Mouse (Mus musculus) intestine, embryonic 16.5 days (tissue): Measurements from ENCODE around the gene Thy1. TPM values are rescaled to one million over a fixed set of nuclear protein-coding genes. Genes with fewer than 3 reads are reported as not detected.

ENCODE experiments used
- ATAC-seq: fragments of 200-750 bp; cut with Nextera tagmentation; 2 replicates; pipeline ENCODE4 v1.8.0; 2017; ENCODE audit warnings: moderate TSS enrichment, moderate library complexity
- H3K27ac ChIP-seq: fragments of 300-500 bp; sonication (generic); 2 replicates; pipeline ENCODE4 v1.5.1; 2014; ENCODE audit warnings: mild to moderate bottlenecking, low read length
- H3K27me3 ChIP-seq: fragments of 300-500 bp; sonication (generic); replicated peaks from 2 replicates; pipeline ENCODE4 v1.6.1; 2014; ENCODE audit warnings: low read length, control low read depth, mixed read lengths; ENCODE audit not compliant: control insufficient read depth, insufficient read depth
- H3K36me3 ChIP-seq: fragments of 300-500 bp; sonication (generic); 2 replicates; pipeline ENCODE4 v1.6.1; 2014; ENCODE audit warnings: low read length, control low read depth; ENCODE audit not compliant: control insufficient read depth, insufficient read depth
- H3K4me1 ChIP-seq: fragments of 300-500 bp; sonication (generic); 2 replicates; pipeline ENCODE4 v1.6.1; 2014; ENCODE audit warnings: low read length, control low read depth, mixed read lengths; ENCODE audit not compliant: control insufficient read depth, insufficient read depth
- H3K4me2 ChIP-seq: fragments of 300-500 bp; sonication (generic); 2 replicates; pipeline ENCODE4 v1.6.1; 2014; ENCODE audit warnings: low read depth, low read length, control low read depth
- H3K4me3 ChIP-seq: fragments of 300-500 bp; sonication (generic); 2 replicates; pipeline ENCODE4 v1.5.1; 2014; ENCODE audit warnings: mild to moderate bottlenecking, low read length
- H3K9ac ChIP-seq: fragments of 300-500 bp; sonication (generic); 2 replicates; pipeline ENCODE4 v1.6.1; 2014; ENCODE audit warnings: low read depth, low read length
- H3K9me3 ChIP-seq: fragments of 300-500 bp; sonication (generic); 2 replicates; pipeline ENCODE4 v1.6.1; 2016; ENCODE audit warnings: low read length, control low read depth; ENCODE audit not compliant: control insufficient read depth
- WGBS: fragments of 180-500 bp; shearing (Covaris S2); extraction: QIAGEN DNeasy Blood & Tissue Kit; methylation state at CpG from one replicate; pipeline ENCODE4 v1.1.7; 2014; 5-methylcytosine and 5-hydroxymethylcytosine counted together
- polyA plus RNA-seq: library from polyadenylated mRNA; unstranded; fragments of >200 nt; fragmentation: Nextera tagmentation; extraction: Ambion mirVana; gene quantifications from 2 replicates; pipeline ENCODE4 v1.2.1, GENCODE M21; 2015

Thy1 gene
- polyA plus RNA-seq, 1 experiment from 2014 or later: 1.8 TPM

- H3K27me3 ChIP-seq: no peaks in the 10 kb centered on the region
- H3K36me3 ChIP-seq: no peaks in the 10 kb centered on the region
- H3K9me3 ChIP-seq: no peaks in the 10 kb centered on the region
- no peak for ATAC-seq
- no peak overlapping the region for H3K9ac ChIP-seq
- no peak overlapping the region for H3K4me3 ChIP-seq
- H3K4me2 ChIP-seq: no peak overlapping the region
- WGBS: 68% methylated on average over 3 of the region's 3 CpGs
- H3K27ac ChIP-seq: no peak overlapping the region
- H3K4me1 ChIP-seq: no peaks in the 10 kb centered on the region
Observed at GRCm38 (mm10) chr9:44052855-44053254, 9.7 kb downstream of the Thy1 start.

- H3K4me2 ChIP-seq: no peak overlapping the region
- H3K4me3 ChIP-seq: no peak overlapping the region
- H3K9ac ChIP-seq: no peak overlapping the region
- no peaks in the 10 kb centered on the region for H3K36me3 ChIP-seq
- no peak overlapping the region for H3K27ac ChIP-seq
- 51% methylated on average over 1 of the region's 1 CpGs for WGBS
- no peak for ATAC-seq
- H3K27me3 ChIP-seq: no peaks in the 10 kb centered on the region
- H3K4me1 ChIP-seq: no peaks in the 10 kb centered on the region
- no peaks in the 10 kb centered on the region for H3K9me3 ChIP-seq
Observed at GRCm38 (mm10) chr9:44053936-44054335, 10.8 kb downstream of the Thy1 start.

DNA sequence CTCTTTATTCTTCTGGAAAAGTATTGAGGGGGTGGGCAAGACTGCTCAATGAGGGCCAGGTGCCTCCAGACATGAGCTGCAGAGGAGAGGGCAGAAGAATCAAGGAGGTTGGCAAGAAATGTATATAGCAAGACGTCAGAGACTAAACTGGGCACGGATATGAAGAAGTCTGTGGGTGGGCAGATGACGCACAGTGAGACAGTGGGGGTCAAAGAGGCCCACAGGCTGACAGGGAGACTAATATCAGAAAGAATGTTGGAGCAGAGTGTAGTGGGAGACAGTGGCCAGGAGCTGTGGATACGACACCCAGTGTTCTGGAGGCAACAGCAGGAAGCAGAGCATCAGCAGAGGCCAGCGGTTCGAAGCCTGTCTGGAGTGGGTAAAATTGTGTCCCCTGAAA, 15.4 kb downstream of the Thy1 start:
- Histone ChIP-seq H3K36me3 (no peaks in the 10 kb centered on the region), H3K27ac (no peak overlapping the region), H3K4me1 (no peaks in the 10 kb centered on the region), H3K4me3 (no peak overlapping the region), H3K27me3 (no peaks in the 10 kb centered on the region), H3K9ac (no peak overlapping the region), H3K4me2 (no peak overlapping the region), H3K9me3 (no peaks in the 10 kb centered on the region)
- ATAC-seq: no peak
- 77% methylated on average over 6 of the region's 6 CpGs for WGBS

DNA sequence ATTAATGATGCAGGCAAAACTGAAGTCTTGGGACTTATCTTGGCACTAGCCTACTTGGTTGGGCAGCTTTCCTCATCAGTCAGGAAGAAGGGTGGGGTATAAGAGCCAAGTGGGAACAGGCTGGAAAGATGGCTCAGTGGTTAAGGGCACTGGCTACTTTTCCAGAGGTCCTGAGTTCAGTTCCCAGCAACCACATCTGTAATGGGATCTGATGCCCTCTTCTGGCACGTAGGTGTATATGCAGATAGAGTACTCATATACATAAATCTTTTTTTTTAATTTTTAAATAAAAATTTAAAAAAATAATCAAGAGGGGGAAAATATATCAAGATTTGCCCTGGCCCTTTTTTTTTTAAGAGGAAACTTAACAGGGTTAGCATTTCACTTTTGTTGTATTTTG, 22.0 kb downstream of the Thy1 start:
- H3K4me1 ChIP-seq: peaks cover 4% of the 10 kb centered on the region
- no peak overlapping the region for H3K27ac ChIP-seq
- no peaks in the 10 kb centered on the region for H3K27me3 ChIP-seq
- no peak overlapping the region for H3K4me3 ChIP-seq
- H3K4me2 ChIP-seq: no peak overlapping the region
- ATAC-seq: no peak
- H3K36me3 ChIP-seq: no peaks in the 10 kb centered on the region
- 47% methylated on average over 1 of the region's 1 CpGs for WGBS
- H3K9me3 ChIP-seq: no peaks in the 10 kb centered on the region
- H3K9ac ChIP-seq: no peak overlapping the region

- Histone ChIP-seq H3K27ac (no peak within 1 kb of the TSS), H3K36me3 (no peaks in the 10 kb centered on the region), H3K9ac (peak within 1 kb of the TSS; percentile 69), H3K4me2 (peak within 1 kb of the TSS; percentile 95), H3K27me3 (no peaks in the 10 kb centered on the region), H3K4me3 (peak within 1 kb of the TSS; percentile 55), H3K4me1 (peaks cover 7% of the 10 kb centered on the region), H3K9me3 (no peaks in the 10 kb centered on the region)
- under 1% methylated on average over 38 of the region's 38 CpGs for WGBS
- peak; percentile 97 for ATAC-seq
Observed at GRCm38 (mm10) chr9:44066785-44067225, 23.6 kb downstream of the Thy1 start, which contains the start of gene Usp2. TSS of gene Usp2 (plus strand) at chr9:44067021.

- peak; percentile 60 for ATAC-seq
- peak overlapping the region; percentile 95 for H3K4me2 ChIP-seq
- H3K4me1 ChIP-seq: peaks cover 13% of the 10 kb centered on the region
- H3K9ac ChIP-seq: peak overlapping the region; percentile 69
- WGBS: 8% methylated on average over 15 of the region's 15 CpGs
- H3K36me3 ChIP-seq: no peaks in the 10 kb centered on the region
- no peak overlapping the region for H3K27ac ChIP-seq
- no peaks in the 10 kb centered on the region for H3K27me3 ChIP-seq
- H3K9me3 ChIP-seq: no peaks in the 10 kb centered on the region
- peak overlapping the region; percentile 55 for H3K4me3 ChIP-seq
Observed at GRCm38 (mm10) chr9:44067241-44067959, 24.2 kb downstream of the Thy1 start.

DNA sequence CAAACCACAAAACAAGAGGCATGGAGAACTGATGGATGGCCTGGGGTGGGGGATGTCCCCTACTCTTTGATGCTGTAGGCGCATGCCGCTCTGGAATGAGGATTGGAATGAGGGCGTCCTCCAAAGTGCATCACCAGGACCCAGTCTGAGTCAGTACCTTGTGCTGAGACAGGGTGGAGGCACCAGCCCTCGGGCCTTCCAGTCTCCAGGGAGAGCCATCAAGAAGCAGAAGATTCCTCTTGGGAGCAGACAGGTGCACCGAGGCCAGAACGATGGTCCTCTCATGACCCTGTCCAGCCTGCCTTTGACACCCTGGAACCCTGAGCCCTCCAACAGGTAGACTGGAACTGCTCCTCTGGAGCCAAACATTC, 24.8 kb downstream of the Thy1 start:
- Histone ChIP-seq H3K9me3 (no peaks in the 10 kb centered on the region), H3K36me3 (no peaks in the 10 kb centered on the region), H3K4me1 (peaks cover 14% of the 10 kb centered on the region), H3K27me3 (no peaks in the 10 kb centered on the region), H3K4me3 (no peak overlapping the region), H3K9ac (no peak overlapping the region), H3K27ac (no peak overlapping the region), H3K4me2 (peak overlapping the region; percentile 95; the same call in 1 of the 2 replicates)
- WGBS: 78% methylated on average over 6 of the region's 6 CpGs
- no peak for ATAC-seq

- H3K4me1 ChIP-seq: peaks cover 14% of the 10 kb centered on the region
- H3K9ac ChIP-seq: no peak overlapping the region
- ATAC-seq: no peak
- no peaks in the 10 kb centered on the region for H3K9me3 ChIP-seq
- 32% methylated on average over 7 of the region's 7 CpGs for WGBS
- H3K4me3 ChIP-seq: no peak overlapping the region
- H3K27me3 ChIP-seq: no peaks in the 10 kb centered on the region
- H3K36me3 ChIP-seq: no peaks in the 10 kb centered on the region
- H3K27ac ChIP-seq: no peak overlapping the region
- H3K4me2 ChIP-seq: no peak overlapping the region
Observed at GRCm38 (mm10) chr9:44069252-44069651, 26.1 kb downstream of the Thy1 start.

DNA sequence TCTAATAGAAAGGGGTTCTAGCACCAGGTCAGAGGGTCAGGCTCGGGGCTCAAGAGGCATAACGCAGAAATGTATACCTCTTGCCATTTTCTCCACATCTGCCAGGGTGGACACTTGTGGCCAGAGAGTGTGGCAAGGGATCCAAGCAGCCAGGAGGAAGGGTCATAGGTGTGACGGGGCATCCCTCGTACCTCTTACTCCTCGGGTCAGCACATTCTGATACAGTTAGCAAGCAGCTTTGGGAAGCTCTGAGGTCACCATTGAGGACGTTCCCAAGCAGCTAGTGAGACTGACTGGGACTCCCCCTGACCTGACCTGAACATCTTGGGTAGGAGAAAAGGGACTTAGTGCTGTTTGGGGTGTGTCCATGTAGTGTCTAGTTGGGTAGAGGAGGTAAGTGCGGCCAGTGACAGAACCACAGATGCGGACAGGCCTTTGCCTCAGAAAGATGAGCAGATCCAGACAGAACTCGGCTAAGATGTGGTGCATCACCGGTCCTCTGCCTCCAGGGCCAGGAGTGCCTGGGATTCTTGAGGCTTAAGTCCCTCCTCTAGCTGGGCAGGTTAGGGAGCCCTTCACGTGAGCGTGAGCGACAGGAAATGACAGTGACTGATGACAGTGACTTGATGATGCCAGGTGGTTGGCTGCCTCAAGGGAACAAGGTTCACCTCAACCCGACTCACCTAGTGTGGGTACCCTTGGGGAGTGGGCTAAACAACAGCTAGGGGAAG, 27.1 kb downstream of the Thy1 start:
- no peak for ATAC-seq
- H3K4me3 ChIP-seq: no peak overlapping the region
- H3K9ac ChIP-seq: no peak overlapping the region
- H3K4me1 ChIP-seq: peaks cover 14% of the 10 kb centered on the region
- H3K4me2 ChIP-seq: no peak overlapping the region
- H3K36me3 ChIP-seq: no peaks in the 10 kb centered on the region
- WGBS: 68% methylated on average over 14 of the region's 14 CpGs
- no peak overlapping the region for H3K27ac ChIP-seq
- no peaks in the 10 kb centered on the region for H3K9me3 ChIP-seq
- H3K27me3 ChIP-seq: no peaks in the 10 kb centered on the region
